Mouse (Mus musculus): Measurements from ENCODE around the gene Gtf3c5. TPM values are rescaled to one million over a fixed set of nuclear protein-coding genes. Genes with fewer than 3 reads are reported as not detected.

Gene Gtf3c5
- total and polyA plus RNA-seq, 3 experiments: 22.5 to 50.2 TPM; not detected in 1

DNA sequence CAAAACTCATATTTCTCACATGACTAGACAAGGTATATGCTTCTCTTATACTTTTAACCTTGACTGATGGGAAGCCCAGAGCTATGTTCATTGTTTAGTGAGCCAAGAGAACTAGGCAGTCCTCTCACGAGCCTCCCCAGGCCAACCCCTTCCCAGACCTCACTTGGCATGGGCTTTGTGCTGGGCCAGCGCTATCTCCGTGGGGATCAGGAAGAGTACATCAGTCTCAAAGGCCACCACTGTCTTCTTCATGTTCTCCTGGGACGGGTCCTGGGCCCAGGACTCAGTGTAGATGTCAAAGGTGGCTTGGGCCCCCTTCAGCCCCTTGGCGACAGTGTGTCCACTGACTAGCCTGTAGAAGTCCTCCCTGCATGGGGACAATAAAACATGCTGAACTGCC is 26.1 kb downstream of the Gtf3c5 start:
- no peaks in the 10 kb centered on the region for H3K27me3 ChIP-seq (ENCODE audit: control insufficient read depth in 1 of 2, insufficient read depth in 2 of 2, low read length in 2 of 2)
- no peak overlapping the region for H3K4me3 ChIP-seq (ENCODE audit: control insufficient read depth in 1 of 2, insufficient read depth in 1 of 2, low read depth in 2 of 2, low read length in 2 of 2)
- no peak overlapping the region for H3K9ac ChIP-seq (ENCODE audit: control insufficient read depth, low read depth, low read length, poor library complexity, severe bottlenecking)

DNA sequence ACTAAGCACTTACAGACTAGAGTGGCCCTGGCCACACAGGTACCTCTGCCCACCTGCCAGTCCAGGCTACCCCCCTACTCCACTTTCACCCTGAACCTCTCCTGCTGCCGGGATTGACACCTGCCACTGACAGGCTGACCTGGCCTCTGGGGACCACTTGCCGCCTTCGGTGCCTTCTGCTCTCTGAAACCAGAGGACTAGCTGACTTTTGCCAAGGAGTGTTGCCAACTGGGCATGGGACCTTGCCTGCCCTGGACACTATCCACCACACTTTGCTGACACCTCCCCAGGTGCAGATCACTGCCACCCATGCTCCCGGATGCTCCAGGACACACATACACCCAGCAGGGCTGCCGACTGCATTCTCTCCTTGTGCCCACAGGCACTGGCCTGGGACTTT is 31.2 kb downstream of the Gtf3c5 start:
- TF ChIP-seq ZMIZ1 (IDR thresholded peaks at IDR 0.05; ENCODE audit: low read depth, low read length) (no peak), EP300 (IDR thresholded peaks at IDR 0.05; ENCODE audit: low read depth in 1 of 2, low read length in 2 of 2) (no peak), MYB (IDR thresholded peaks at IDR 0.05; ENCODE audit: low read depth, low read length) (no peak), GATA1 (IDR thresholded peaks at IDR 0.05; ENCODE audit: low read depth, low read length) (no peak), MAFK (IDR thresholded peaks at IDR 0.05; ENCODE audit: borderline replicate concordance, low read depth, low read length) (no peak), MAX (IDR thresholded peaks at IDR 0.05; ENCODE audit: low read length) (no peak), MAZ (IDR thresholded peaks at IDR 0.05; ENCODE audit: low read depth, low read length) (no peak), CHD2 (IDR thresholded peaks at IDR 0.05; ENCODE audit: low read length) (no peak), MEF2A (IDR thresholded peaks at IDR 0.05; ENCODE audit: extremely low read depth, insufficient replicate concordance, low read depth, low read length, poor library complexity, severe bottlenecking) (no peak), TCF12 (IDR thresholded peaks at IDR 0.05; ENCODE audit: low read depth, low read length) (no peak), HCFC1 (IDR thresholded peaks at IDR 0.05; ENCODE audit: low read depth, low read length) (no peak), ZC3H11A (IDR thresholded peaks at IDR 0.05; ENCODE audit: low read depth, low read length) (no peak), NELFE (IDR thresholded peaks at IDR 0.05; ENCODE audit: low read depth, low read length) (no peak), E2F4 (IDR thresholded peaks at IDR 0.05; ENCODE audit: borderline replicate concordance, low read depth, low read length) (no peak), USF2 (IDR thresholded peaks at IDR 0.05; ENCODE audit: borderline replicate concordance in 1 of 2, insufficient read depth in 1 of 2, low read depth in 1 of 2, low read length in 2 of 2) (no peak), BHLHE40 (IDR thresholded peaks at IDR 0.05; ENCODE audit: borderline replicate concordance, low read depth, low read length) (no peak), CHD1 (IDR thresholded peaks at IDR 0.05; ENCODE audit: low read depth, low read length) (no peak), RAD21 (IDR thresholded peaks at IDR 0.05; ENCODE audit: low read depth, low read length) (no peak), MYC (IDR thresholded peaks at IDR 0.05; ENCODE audit: low read depth, low read length) (no peak)
- Histone ChIP-seq H3K36me3 (ENCODE audit: control insufficient read depth in 1 of 2, insufficient read depth in 2 of 2, low read length in 2 of 2) (no peaks in the 10 kb centered on the region), H3K27ac (ENCODE audit: control insufficient read depth, low read depth, low read length) (no peak overlapping the region), H3K4me3 (ENCODE audit: control insufficient read depth in 1 of 2, insufficient read depth in 1 of 2, low read depth in 2 of 2, low read length in 2 of 2) (no peak overlapping the region), H3K9ac (ENCODE audit: control insufficient read depth, low read depth, low read length, poor library complexity, severe bottlenecking) (no peak overlapping the region), H3K9me3 (replicated peaks; ENCODE audit: insufficient read depth, low read length) (no peaks in the 10 kb centered on the region), H3K79me2 (ENCODE audit: control insufficient read depth, insufficient read depth, low read length, poor library complexity) (no peaks in the 10 kb centered on the region), H3K4me1 (ENCODE audit: control insufficient read depth in 1 of 2, insufficient read depth in 2 of 2, low read length in 2 of 2) (no peaks in the 10 kb centered on the region), H3K27me3 (ENCODE audit: control insufficient read depth in 1 of 2, insufficient read depth in 2 of 2, low read length in 2 of 2) (no peaks in the 10 kb centered on the region)
- DNase-seq (ENCODE audit: low read depth, low spot score): no peak

More for the DNA sequence above, 26.1 kb downstream of the Gtf3c5 start:
- DNase-seq (ENCODE audit: low read depth, low spot score): no peak
- Histone ChIP-seq H3K9me3 (replicated peaks; ENCODE audit: insufficient read depth, low read length) (no peaks in the 10 kb centered on the region), H3K4me1 (ENCODE audit: control insufficient read depth in 1 of 2, insufficient read depth in 2 of 2, low read length in 2 of 2) (no peaks in the 10 kb centered on the region), H3K27ac (ENCODE audit: control insufficient read depth, low read depth, low read length) (no peak overlapping the region), H3K79me2 (ENCODE audit: control insufficient read depth, insufficient read depth, low read length, poor library complexity) (no peaks in the 10 kb centered on the region), H3K36me3 (ENCODE audit: control insufficient read depth in 1 of 2, insufficient read depth in 2 of 2, low read length in 2 of 2) (no peaks in the 10 kb centered on the region)
- TF ChIP-seq ELF1 (IDR thresholded peaks at IDR 0.05; ENCODE audit: low read depth, low read length) (no peak), MAZ (IDR thresholded peaks at IDR 0.05; ENCODE audit: low read depth, low read length) (no peak), ZNF384 (IDR thresholded peaks at IDR 0.05; ENCODE audit: low read depth, low read length) (no peak), USF1 (IDR thresholded peaks at IDR 0.05; ENCODE audit: low read depth, low read length) (no peak), TAL1 (IDR thresholded peaks at IDR 0.05; ENCODE audit: low read length) (no peak), ZKSCAN1 (IDR thresholded peaks at IDR 0.05; ENCODE audit: low read depth, low read length) (no peak), ZC3H11A (IDR thresholded peaks at IDR 0.05; ENCODE audit: low read depth, low read length) (no peak), MAX (IDR thresholded peaks at IDR 0.05; ENCODE audit: low read length) (no peak), NRF1 (IDR thresholded peaks at IDR 0.05; ENCODE audit: insufficient read depth, low read depth, low read length, poor library complexity, severe bottlenecking) (no peak), MEF2A (IDR thresholded peaks at IDR 0.05; ENCODE audit: extremely low read depth, insufficient replicate concordance, low read depth, low read length, poor library complexity, severe bottlenecking) (no peak), BHLHE40 (IDR thresholded peaks at IDR 0.05; ENCODE audit: borderline replicate concordance, low read depth, low read length) (no peak), USF2 (IDR thresholded peaks at IDR 0.05; ENCODE audit: borderline replicate concordance in 1 of 2, insufficient read depth in 1 of 2, low read depth in 1 of 2, low read length in 2 of 2) (no peak), TCF12 (IDR thresholded peaks at IDR 0.05; ENCODE audit: low read depth, low read length) (no peak), MYC (IDR thresholded peaks at IDR 0.05; ENCODE audit: low read depth, low read length) (no peak), ZMIZ1 (IDR thresholded peaks at IDR 0.05; ENCODE audit: low read depth, low read length) (no peak), HCFC1 (IDR thresholded peaks at IDR 0.05; ENCODE audit: low read depth, low read length) (no peak)

Measured in MEL (cell line).